Mouse (Mus musculus): ENCODE data around the gene Gfer.

DNA sequence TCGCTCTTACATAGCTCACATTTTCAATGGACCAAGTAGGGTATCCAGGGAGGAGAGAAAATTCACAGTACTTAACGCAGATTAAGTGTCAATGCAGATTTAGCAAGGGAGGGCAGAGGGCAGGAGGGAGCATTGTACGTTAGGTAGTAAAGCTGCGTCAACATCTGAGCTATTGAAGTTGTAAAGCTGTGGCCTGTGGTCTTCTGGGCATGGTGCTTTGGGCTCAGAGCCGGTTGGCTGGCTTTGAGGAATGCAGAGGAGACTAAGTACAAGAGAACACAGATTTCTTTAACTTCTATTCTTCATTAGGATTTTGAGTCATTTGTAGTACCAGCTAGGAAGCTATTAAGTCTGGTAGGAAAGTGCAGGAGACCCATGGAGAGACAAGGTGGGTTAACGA lies 19.6 kb upstream of the Gfer start:
- TF ChIP-seq CTCF (IDR thresholded peaks at IDR 0.05; ENCODE audit: borderline replicate concordance, extremely low read depth, insufficient read depth, insufficient read length) (no peak), POLR2A (IDR thresholded peaks at IDR 0.05; ENCODE audit: borderline replicate concordance, extremely low read depth, insufficient read depth, insufficient read length, poor library complexity, severe bottlenecking) (no peak)
